In genomic region chr7:19184250-19184649, GRCm38 (mm10) we compare ENCODE assay signal across 10 mouse cellular contexts. TPM values are rescaled to one million over a fixed set of nuclear protein-coding genes. Genes with fewer than 3 reads are reported as not detected.
A peak's percentile ranks its signal among the peaks of the same experiment; 100 is the strongest.
DNase-seq lines count a peak whose midpoint lies in the region; ATAC-seq and TF ChIP-seq lines count a peak whose summit lies in the region.
"Had no signal": no experiment of that assay in that cellular context is flagged by ENCODE, and none has a peak within 500 bp of the region (broad histone marks: within the 10 kb centered on the region; RNA-seq: fewer than 3 reads in every experiment).

No protein-coding gene starts in this region.

- intact Hi-C loops in heart, postnatal 14 days (cut with DNase I) = no loop called here

- peaks cover 33% of the 10 kb centered on the region for H3K4me1 ChIP-seq in hindbrain, embryonic 13.5 days (replicated peaks)
- 0 out of 2 replicates have a peak, but pooled peaks cover 3% of the 10 kb centered on the region for H3K4me1 ChIP-seq in hindbrain, embryonic 11.5 days (replicated peaks; ENCODE audit: control insufficient read depth, insufficient read depth, low read length)
- peaks cover 5 to 30% of the 10 kb centered on the region in 2 experiments; a peak in 3 of 4 replicates for H3K4me1 ChIP-seq in ES-E14 (ENCODE audit: control insufficient read depth in 2 of 2, insufficient read depth in 2 of 2, low read length in 2 of 2, poor library complexity in 1 of 2)

- peaks cover 23% of the 10 kb centered on the region for H3K27me3 ChIP-seq in hindbrain, embryonic 13.5 days
- H3K27me3 ChIP-seq in hindbrain, embryonic 11.5 days (ENCODE audit: control insufficient read depth, insufficient read depth, low read length) = peaks cover 9% of the 10 kb centered on the region

- no peak overlapping the region for H3K9ac ChIP-seq in hindbrain, embryonic 13.5 days
- H3K9ac ChIP-seq in hindbrain, embryonic 11.5 days (ENCODE audit: low read depth, low read length) = no peak overlapping the region
- no peak overlapping the region for H3K9ac ChIP-seq in ES-E14 (ENCODE audit: insufficient read depth, low read depth, low read length, poor library complexity, severe bottlenecking)

- in situ Hi-C loops in ES-E14 (cut with MboI; ENCODE audit: low sequenced_read_pairs in 2 of 2, unreplicated experiment in 2 of 2) = loop anchor here in 1 of 2 experiments (5.0 kb wide), 1 partner anchor 98 kb away; the partner anchor contains the start of genes Ppm1n and Rtn2

- no peak overlapping the region for H3K4me2 ChIP-seq in hindbrain, embryonic 13.5 days
- H3K4me2 ChIP-seq in hindbrain, embryonic 11.5 days (replicated peaks; ENCODE audit: low read depth, low read length) = no peak overlapping the region

- 80% methylated on average over 2 of the region's 2 CpGs for WGBS in hindbrain, embryonic 13.5 days
- WGBS in hindbrain, embryonic 11.5 days = 87% methylated on average over 2 of the region's 2 CpGs

- ATAC-seq in hindbrain, embryonic 13.5 days (ENCODE audit: low FRiP score) = no peak
- no peak for ATAC-seq in hindbrain, embryonic 11.5 days (ENCODE audit: low FRiP score)

- DNase-seq in adrenal gland, postnatal 10 days = peak; percentile 30
- no peak for DNase-seq in adrenal gland, adult 18-20 months (ENCODE audit: low spot score in 2 of 2)
- no peak for DNase-seq in hindbrain, embryonic 11.5 days (ENCODE audit: low spot score)
- DNase-seq in ES-E14 (ENCODE audit: low read depth, low spot score) (no peak), liver (no peak)
- peak; percentile 36 to 47 for DNase-seq in heart, postnatal 14 days
- no peak for DNase-seq in layer of hippocampus, postnatal 36 days
- DNase-seq: adrenal gland, adult 8-10 months; cerebellum, adult 8-10 months had no signal

- no peaks in the 10 kb centered on the region for H3K9me3 ChIP-seq in hindbrain, embryonic 13.5 days
- H3K9me3 ChIP-seq in hindbrain, embryonic 11.5 days (ENCODE audit: control insufficient read depth, low read length) = no peaks in the 10 kb centered on the region
- no peaks in the 10 kb centered on the region for H3K9me3 ChIP-seq in ES-E14 (ENCODE audit: control insufficient read depth, insufficient read depth, low read depth, low read length)

- H3K4me3 ChIP-seq in hindbrain, embryonic 13.5 days = no peak overlapping the region
- H3K4me3 ChIP-seq in hindbrain, embryonic 11.5 days (ENCODE audit: low read depth, low read length) = no peak overlapping the region
- no peak overlapping the region for H3K4me3 ChIP-seq in ES-E14 (ENCODE audit: insufficient read depth in 1 of 2, low read depth in 1 of 2, low read length in 2 of 2, poor library complexity in 1 of 2, severe bottlenecking in 1 of 2)

- peaks cover 56% of the 10 kb centered on the region for H3K36me3 ChIP-seq in hindbrain, embryonic 13.5 days
- H3K36me3 ChIP-seq in hindbrain, embryonic 11.5 days (ENCODE audit: control insufficient read depth, insufficient read depth, low read length) = no peaks in the 10 kb centered on the region
- peaks cover 4% of the 10 kb centered on the region; the same call in 1 of the 2 replicates for H3K36me3 ChIP-seq in ES-E14 (ENCODE audit: control insufficient read depth, insufficient read depth, low read length, poor library complexity, severe bottlenecking)

- H3K27ac ChIP-seq in hindbrain, embryonic 13.5 days = peak overlapping the region; percentile 78
- H3K27ac ChIP-seq in hindbrain, embryonic 11.5 days (ENCODE audit: low read depth, low read length) = no peak overlapping the region
- H3K27ac ChIP-seq in ES-E14 (ENCODE audit: insufficient read depth, low read depth, low read length, poor library complexity, severe bottlenecking) = peak overlapping the region; percentile 15; the same call in 1 of the 2 replicates

TF ChIP-seq in ES-E14, 5 proteins besides CTCF, POLR2A, EP300 and RAD21:
- no peak for TF ChIP-seq ZC3H11A (IDR thresholded peaks at IDR 0.05; ENCODE audit: borderline replicate concordance, low read depth, low read length)
- no peak for TF ChIP-seq HCFC1 (IDR thresholded peaks at IDR 0.05; ENCODE audit: borderline replicate concordance, insufficient read depth, low read length)
- no peak for TF ChIP-seq CHD2 (IDR thresholded peaks at IDR 0.05; ENCODE audit: low read depth, low read length)
- no peak for TF ChIP-seq ZNF384 (IDR thresholded peaks at IDR 0.05; ENCODE audit: low read depth, low read length)
- no peak for TF ChIP-seq MAFK (IDR thresholded peaks at IDR 0.05; ENCODE audit: insufficient read depth, low read depth, low read length)
TF ChIP-seq in ES-E14: peak in this region for 0.

RNA-seq across cellular contexts. Expression of gene Eml2, which starts 8.0 kb away (rescaled TPM):
- 10 to 100 TPM; 37.7 to 41.0 TPM for total RNA-seq in adrenal gland, postnatal 10 days (2021)
- 10 to 100 TPM; 33.9 to 43.9 TPM for total RNA-seq in adrenal gland, adult 18-20 months (2021)
- 6.6 and 8.2 TPM in 2 replicates for polyA plus RNA-seq in hindbrain, embryonic 13.5 days (2015; fragmentation: Nextera tagmentation; extraction: Ambion mirVana)
- polyA plus RNA-seq in hindbrain, embryonic 11.5 days (2014; fragmentation: Nextera tagmentation; extraction: Ambion mirVana) = 1.4 and 2.0 TPM in 2 replicates
- 29.5 and 29.8 TPM in 2 replicates for total RNA-seq in ES-E14 (2012; rRNA removed)
- total RNA-seq in heart, postnatal 14 days (2021) = 10 to 100 TPM; 37.9 to 43.0 TPM
- total RNA-seq in layer of hippocampus, postnatal 36 days (2021) = 100 to 1,000 TPM; 145 to 149 TPM

RNA-seq across cellular contexts. Expression of gene Gipr, which starts 18.3 kb away (rescaled TPM):
- under 1 TPM; 0.75 to 0.94 TPM for total RNA-seq in adrenal gland, postnatal 10 days (2021)
- total RNA-seq in adrenal gland, adult 18-20 months (2021) = under 1 TPM; 0.60 to 0.70 TPM
- 1.6 and 2.3 TPM in 2 replicates for polyA plus RNA-seq in hindbrain, embryonic 13.5 days (2015; fragmentation: Nextera tagmentation; extraction: Ambion mirVana)
- 0.89 and 1.7 TPM in 2 replicates for polyA plus RNA-seq in hindbrain, embryonic 11.5 days (2014; fragmentation: Nextera tagmentation; extraction: Ambion mirVana)
- total RNA-seq in ES-E14 (2012; rRNA removed) = 1.5 and 3.6 TPM in 2 replicates
- under 1 TPM; 0.37 to 0.55 TPM for total RNA-seq in heart, postnatal 14 days (2021)
- 1 to 10 TPM in 1 of 2 experiments, under 1 TPM in 1; 0.62 to 1.9 TPM for total RNA-seq in layer of hippocampus, postnatal 36 days (2021)

RNA-seq across cellular contexts. Expression of gene Gpr4, which starts 28.1 kb away (rescaled TPM):
- total RNA-seq in adrenal gland, postnatal 10 days (2021) = 1 to 10 TPM; 7.4 to 9.2 TPM
- total RNA-seq in adrenal gland, adult 18-20 months (2021) = 10 to 100 TPM in 1 of 2 experiments, 1 to 10 TPM in 1; 7.7 to 17.3 TPM
- 1.8 and 2.3 TPM in 2 replicates for polyA plus RNA-seq in hindbrain, embryonic 13.5 days (2015; fragmentation: Nextera tagmentation; extraction: Ambion mirVana)
- 1.6 and 2.6 TPM in 2 replicates for polyA plus RNA-seq in hindbrain, embryonic 11.5 days (2014; fragmentation: Nextera tagmentation; extraction: Ambion mirVana)
- total RNA-seq in ES-E14 (2012; rRNA removed) = 3.8 TPM in 2 replicates
- total RNA-seq in heart, postnatal 14 days (2021) = 10 to 100 TPM in 1 of 2 experiments, 1 to 10 TPM in 1; 9.9 to 11.2 TPM
- 1 to 10 TPM; 2.4 to 2.5 TPM for total RNA-seq in layer of hippocampus, postnatal 36 days (2021)

RNA-seq across cellular contexts. Expression of gene Snrpd2, which starts 34.7 kb away (rescaled TPM):
- 10 to 100 TPM; 90.1 to 91.2 TPM for total RNA-seq in adrenal gland, postnatal 10 days (2021)
- 10 to 100 TPM; 81.7 to 89.5 TPM for total RNA-seq in adrenal gland, adult 18-20 months (2021)
- 123 and 128 TPM in 2 replicates for polyA plus RNA-seq in hindbrain, embryonic 13.5 days (2015; fragmentation: Nextera tagmentation; extraction: Ambion mirVana)
- polyA plus RNA-seq in hindbrain, embryonic 11.5 days (2014; fragmentation: Nextera tagmentation; extraction: Ambion mirVana) = 143 and 149 TPM in 2 replicates
- total RNA-seq in ES-E14 (2012; rRNA removed) = 355 and 382 TPM in 2 replicates
- total RNA-seq in heart, postnatal 14 days (2021) = 10 to 100 TPM; 62.8 to 70.8 TPM
- total RNA-seq in layer of hippocampus, postnatal 36 days (2021) = 10 to 100 TPM; 79.1 to 79.2 TPM

RNA-seq across cellular contexts. Expression of gene Qpctl, which starts 35.2 kb away (rescaled TPM):
- total RNA-seq in adrenal gland, postnatal 10 days (2021) = 10 to 100 TPM; 12.5 to 12.6 TPM
- 10 to 100 TPM; 13.6 to 14.6 TPM for total RNA-seq in adrenal gland, adult 18-20 months (2021)
- polyA plus RNA-seq in hindbrain, embryonic 13.5 days (2015; fragmentation: Nextera tagmentation; extraction: Ambion mirVana) = 23.1 and 23.8 TPM in 2 replicates
- 11.7 and 12.0 TPM in 2 replicates for polyA plus RNA-seq in hindbrain, embryonic 11.5 days (2014; fragmentation: Nextera tagmentation; extraction: Ambion mirVana)
- 8.1 and 11.7 TPM in 2 replicates for total RNA-seq in ES-E14 (2012; rRNA removed)
- total RNA-seq in heart, postnatal 14 days (2021) = 1 to 10 TPM; 5.9 to 6.1 TPM
- total RNA-seq in layer of hippocampus, postnatal 36 days (2021) = 10 to 100 TPM; 18.1 to 18.6 TPM

Comparison
In these comparisons a context has a peak if more than half of its experiments do, and no peak if none do; other contexts are left out.
1. DNase-seq: peak in adrenal gland, postnatal 10 days (single experiment) and heart, postnatal 14 days (2 of 2); none in adrenal gland, adult 18-20 months (0 of 2), hindbrain, embryonic 11.5 days (single experiment), ES-E14 (single experiment), liver (single experiment) and layer of hippocampus, postnatal 36 days (0 of 2).